Comparison of ENCODE assay signal across 15 mouse cellular contexts in genomic region chr16:9819508-9819907, GRCm38 (mm10).
DNase-seq lines count a peak whose midpoint lies in the region; ATAC-seq and TF ChIP-seq lines count a peak whose summit lies in the region.
"Had no signal": no experiment of that assay in that cellular context is flagged by ENCODE, and none has a peak within 500 bp of the region (broad histone marks: within the 10 kb centered on the region; RNA-seq: fewer than 3 reads in every experiment).

No protein-coding gene starts in this region.

- no peak overlapping the region for H3K27ac ChIP-seq in kidney, embryonic 14.5 days (ENCODE audit: low read depth, low read length)
- H3K27ac ChIP-seq in intestine, postnatal 0 days (ENCODE audit: low read depth, low read length), result no peak overlapping the region
- H3K27ac ChIP-seq: liver, embryonic 15.5 days; neural tube, embryonic 15.5 days had no signal

- H3K36me3 ChIP-seq in kidney, embryonic 14.5 days (ENCODE audit: control insufficient read depth, insufficient read depth, low read length), result no peaks in the 10 kb centered on the region
- H3K36me3 ChIP-seq in intestine, postnatal 0 days (ENCODE audit: control insufficient read depth, insufficient read depth), result no peaks in the 10 kb centered on the region
- H3K36me3 ChIP-seq: liver, embryonic 15.5 days; neural tube, embryonic 15.5 days had no signal

- H3K9ac ChIP-seq in kidney, embryonic 14.5 days (ENCODE audit: low read depth, low read length), result no peak overlapping the region
- no peak overlapping the region for H3K9ac ChIP-seq in intestine, postnatal 0 days (ENCODE audit: low read depth, low read length)
- H3K9ac ChIP-seq: liver, embryonic 15.5 days; neural tube, embryonic 15.5 days had no signal

- no peak for DNase-seq in kidney, postnatal 14 days
- DNase-seq in Muller cell, postnatal 12 days (ENCODE audit: inconsistent ontology term), result peak; percentile 58
- peak; percentile 48 for DNase-seq in cerebellum, adult 11 months
- DNase-seq in cerebellum, postnatal 36 days, result peak; percentile 47 to 63
- DNase-seq in layer of hippocampus, postnatal 36 days, result no peak
- no peak for DNase-seq in gastrocnemius, postnatal 10 days
- DNase-seq: kidney, postnatal 10 days; lung, postnatal 36 days; right cerebral cortex, postnatal 14 days had no signal

- H3K4me3 ChIP-seq in kidney, embryonic 14.5 days (ENCODE audit: low read length), result no peak overlapping the region
- no peak overlapping the region for H3K4me3 ChIP-seq in intestine, postnatal 0 days (ENCODE audit: low read depth, low read length)
- H3K4me3 ChIP-seq: liver, embryonic 15.5 days; neural tube, embryonic 15.5 days had no signal

- peak; percentile 71; the same call in 1 of the 2 replicates for ATAC-seq in kidney, embryonic 14.5 days (ENCODE audit: low FRiP score, low TSS enrichment)
- no peak for ATAC-seq in intestine, postnatal 0 days
- ATAC-seq: activated CD4-positive, CD25-positive, alpha-beta regulatory T cell, adult 4 months; CD4-positive, CD25-positive, alpha-beta regulatory T cell, adult 4 months had no signal

- no peak for TF ChIP-seq CTCF in intestine, postnatal 0 days (IDR thresholded peaks at IDR 0.05; ENCODE audit: low read depth)

- 30% methylated on average over 3 of the region's 3 CpGs for WGBS in kidney, embryonic 14.5 days
- WGBS in intestine, postnatal 0 days, result 73% methylated on average over 3 of the region's 3 CpGs

- H3K27me3 ChIP-seq in kidney, embryonic 14.5 days (ENCODE audit: control insufficient read depth, insufficient read depth, low read length), result no peaks in the 10 kb centered on the region
- H3K27me3 ChIP-seq in intestine, postnatal 0 days (replicated peaks; ENCODE audit: control insufficient read depth, insufficient read depth, low read length), result no peaks in the 10 kb centered on the region
- H3K27me3 ChIP-seq: liver, embryonic 15.5 days; neural tube, embryonic 15.5 days had no signal

- H3K9me3 ChIP-seq in kidney, embryonic 14.5 days (ENCODE audit: control insufficient read depth, low read length), result no peaks in the 10 kb centered on the region
- H3K9me3 ChIP-seq in intestine, postnatal 0 days (ENCODE audit: control insufficient read depth), result no peaks in the 10 kb centered on the region
- H3K9me3 ChIP-seq: liver, embryonic 15.5 days; neural tube, embryonic 15.5 days had no signal

- no peak overlapping the region for H3K4me2 ChIP-seq in kidney, embryonic 14.5 days (replicated peaks; ENCODE audit: low read depth, low read length)
- H3K4me2 ChIP-seq in intestine, postnatal 0 days (replicated peaks; ENCODE audit: low read depth), result no peak overlapping the region
- H3K4me2 ChIP-seq: liver, embryonic 15.5 days; neural tube, embryonic 15.5 days had no signal

- no peaks in the 10 kb centered on the region for H3K4me1 ChIP-seq in kidney, embryonic 14.5 days (ENCODE audit: control insufficient read depth, insufficient read depth, low read length)
- no peaks in the 10 kb centered on the region for H3K4me1 ChIP-seq in intestine, postnatal 0 days (replicated peaks; ENCODE audit: control insufficient read depth, insufficient read depth, low read length)
- H3K4me1 ChIP-seq: liver, embryonic 15.5 days; neural tube, embryonic 15.5 days had no signal

Comparison
In these comparisons a context has a peak if more than half of its experiments do, and no peak if none do; other contexts are left out.
1. DNase-seq: peak in Muller cell, postnatal 12 days (single experiment), cerebellum, adult 11 months (single experiment) and cerebellum, postnatal 36 days (2 of 2); none in kidney, postnatal 14 days (single experiment), layer of hippocampus, postnatal 36 days (0 of 2) and gastrocnemius, postnatal 10 days (single experiment).